Mouse (Mus musculus) CH12.LX (cell line): Measurements from ENCODE around the gene Zic1. TPM values are rescaled to one million over a fixed set of nuclear protein-coding genes. Genes with fewer than 3 reads are reported as not detected.

Experiments used
- DNase-seq: peaks from one replicate; pipeline ENCODE4 v3.0.0-alpha.2; 2013; ENCODE audit errors: extremely low read depth
- H3K27ac ChIP-seq: 2 replicates; pipeline ENCODE4 v1.5.1; 2012; ENCODE audit warnings: low read depth, mild to moderate bottlenecking, control low read depth, moderate library complexity; ENCODE audit not compliant: insufficient read depth
- H3K27me3 ChIP-seq: replicated peaks from 2 replicates; pipeline ENCODE3; 2012; ENCODE audit warnings: inconsistent platforms
- H3K36me3 ChIP-seq, 2 experiments: replicated peaks in 1 of 2; 2 replicates each; pipeline versions ENCODE3 to v1.6.1; 2012; ENCODE audit warnings: inconsistent platforms in 1 of 2, low read length in 1 of 2, mild to moderate bottlenecking in 1 of 2, mixed read lengths in 1 of 2, moderate library complexity in 1 of 2; ENCODE audit not compliant: control insufficient read depth in 1 of 2, insufficient read depth in 1 of 2
- H3K4me1 ChIP-seq, 2 experiments: 2 replicates each; pipeline ENCODE4 v1.6.1; 2012; ENCODE audit warnings: inconsistent platforms in 1 of 2, moderate library complexity in 1 of 2; ENCODE audit not compliant: insufficient read depth in 2 of 2, control insufficient read depth in 1 of 2
- H3K4me2 ChIP-seq: 2 replicates; pipeline ENCODE4 v1.6.1; 2012; ENCODE audit warnings: low read depth, mild to moderate bottlenecking, control low read depth; ENCODE audit not compliant: poor library complexity, insufficient read depth, severe bottlenecking
- H3K4me3 ChIP-seq, 3 experiments: fragments of 150-350 bp in 1 of 3; sonication (generic) in 1 of 3; replicated peaks in 1 of 3; 2 replicates each; pipeline versions ENCODE3 to v1.5.1; 2011 to 2012; ENCODE audit warnings: low read depth in 2 of 3, low read length in 2 of 3, mild to moderate bottlenecking in 2 of 3, moderate library complexity in 2 of 3, control low read depth in 1 of 3, improper control_type of control experiment in 1 of 3, inconsistent platforms in 1 of 3, mixed read lengths in 1 of 3; ENCODE audit not compliant: poor library complexity in 1 of 3
- H3K79me2 ChIP-seq: replicated peaks from 2 replicates; pipeline ENCODE4 v1.6.1; 2012; ENCODE audit warnings: mild to moderate bottlenecking, moderate library complexity; ENCODE audit not compliant: control insufficient read depth, poor library complexity, insufficient read depth, severe bottlenecking; ENCODE audit errors: extremely low read depth
- H3K9ac ChIP-seq: 2 replicates; pipeline ENCODE4 v1.6.1; 2012; ENCODE audit warnings: low read depth, mild to moderate bottlenecking, control low read depth, moderate library complexity; ENCODE audit not compliant: insufficient read depth
- H3K9me3 ChIP-seq: replicated peaks from 2 replicates; pipeline ENCODE3; 2012; ENCODE audit warnings: low read length, inconsistent platforms, mixed read lengths
- BHLHE40 ChIP-seq: IDR thresholded peaks from 2 replicates; pipeline ENCODE4 v1.6.1; 2011; ENCODE audit warnings: mild to moderate bottlenecking, low read depth, low read length, improper control_type of control experiment
- CHD2 ChIP-seq: IDR thresholded peaks from 2 replicates; pipeline ENCODE4 v1.6.1; 2011; ENCODE audit warnings: low read length, improper control_type of control experiment
- E2F4 ChIP-seq: IDR thresholded peaks from 2 replicates; pipeline ENCODE4 v1.6.1; 2011; ENCODE audit warnings: low read depth, low read length, improper control_type of control experiment; ENCODE audit not compliant: insufficient replicate concordance
- HCFC1 ChIP-seq: IDR thresholded peaks from 2 replicates; pipeline ENCODE4 v1.6.1; 2012; ENCODE audit warnings: low read depth, mild to moderate bottlenecking, inconsistent platforms, low read length, improper control_type of control experiment
- KAT2A ChIP-seq: IDR thresholded peaks from 2 replicates; pipeline ENCODE4 v1.6.1; 2012; ENCODE audit warnings: low read length, improper control_type of control experiment, inconsistent platforms; ENCODE audit not compliant: insufficient replicate concordance
- MAFK ChIP-seq: IDR thresholded peaks from 2 replicates; pipeline ENCODE4 v1.6.1; 2011; ENCODE audit warnings: low read length, improper control_type of control experiment; ENCODE audit not compliant: insufficient replicate concordance
- MAZ ChIP-seq: IDR thresholded peaks from 2 replicates; pipeline ENCODE4 v1.6.1; 2012; ENCODE audit warnings: low read depth, mild to moderate bottlenecking, inconsistent platforms, low read length, improper control_type of control experiment, moderate library complexity
- MEF2A ChIP-seq: IDR thresholded peaks from 2 replicates; pipeline ENCODE4 v1.6.1; 2014; ENCODE audit warnings: low read depth, mild to moderate bottlenecking, inconsistent platforms, low read length, improper control_type of control experiment, borderline replicate concordance
- MYC ChIP-seq: IDR thresholded peaks from 2 replicates; pipeline ENCODE4 v1.6.1; 2011; ENCODE audit warnings: low read depth, mild to moderate bottlenecking, improper control_type of control experiment, low read length
- PAX5 ChIP-seq: IDR thresholded peaks from 2 replicates; pipeline ENCODE4 v1.6.1; 2012; ENCODE audit warnings: low read length, inconsistent platforms, mixed read lengths
- POLR2A ChIP-seq: IDR thresholded peaks from 2 replicates; pipeline ENCODE4 v1.6.1; 2011; ENCODE audit warnings: low read depth, mild to moderate bottlenecking, improper control_type of control experiment, low read length
- POLR2AphosphoS2 ChIP-seq: IDR thresholded peaks from 2 replicates; pipeline ENCODE4 v1.6.1; 2011; ENCODE audit warnings: low read depth, low read length, improper control_type of control experiment
- RAD21 ChIP-seq: IDR thresholded peaks from 2 replicates; pipeline ENCODE4 v1.6.1; 2011; ENCODE audit warnings: low read depth, mild to moderate bottlenecking, low read length, improper control_type of control experiment, moderate library complexity
- SIN3A ChIP-seq: IDR thresholded peaks from 2 replicates; pipeline ENCODE4 v1.6.1; 2012; ENCODE audit warnings: low read length, improper control_type of control experiment, inconsistent platforms
- TBP ChIP-seq: conservative IDR thresholded peaks from 2 replicates; pipeline ENCODE4 v1.6.1; 2011; ENCODE audit warnings: low read depth, low read length, improper control_type of control experiment
- UBTF ChIP-seq: IDR thresholded peaks from 2 replicates; pipeline ENCODE4 v1.6.1; 2012; ENCODE audit warnings: low read depth, mild to moderate bottlenecking, inconsistent platforms, low read length, improper control_type of control experiment, moderate library complexity
- USF1 ChIP-seq: IDR thresholded peaks from 2 replicates; pipeline ENCODE4 v1.6.1; 2014; ENCODE audit warnings: low read depth, mild to moderate bottlenecking, inconsistent platforms, low read length, improper control_type of control experiment
- USF2 ChIP-seq: conservative IDR thresholded peaks from 2 replicates; pipeline ENCODE4 v1.6.1; 2011; ENCODE audit warnings: low read depth, low read length, improper control_type of control experiment
- ZNF384 ChIP-seq: IDR thresholded peaks from 2 replicates; pipeline ENCODE4 v1.6.1; 2012; ENCODE audit warnings: low read depth, low read length, improper control_type of control experiment, inconsistent platforms
- dilution Hi-C: fragments of 300-500 bp; cut with MboI; formaldehyde crosslinking; loops from 2 replicates; pipeline ENCODE4 v1.14.3; 2020; ENCODE audit warnings: low sequenced_read_pairs; ENCODE audit not compliant: extremely low pct_unique_long_range_greater_than_20kb, extremely low pct_ligation_motif_present
- in situ Hi-C: fragments of 300-500 bp; cut with MboI; formaldehyde crosslinking; loops from 3 replicates; pipeline ENCODE4 v1.14.3; 2019; ENCODE audit warnings: low sequenced_read_pairs, low pct_ligation_motif_present, low pct_unique_long_range_greater_than_20kb, mixed read lengths
- polyA plus RNA-seq: library from polyadenylated mRNA; unstranded; fragments of >175 nt; gene quantifications from 2 replicates; pipeline ENCODE4 v1.2.1, GENCODE M21; 2012; ENCODE audit warnings: low read depth; ENCODE audit not compliant: insufficient read length
- total RNA-seq, 2 experiments: library from RNA; depleted of rRNA; stranded (reverse); fragments of 300-350 nt in 1 of 2; fragments of >200 nt in 1 of 2; gene quantifications; 2 replicates each; pipeline ENCODE4 v1.2.3; 2012 to 2014

Zic1 gene
- total and polyA plus RNA-seq, 3 experiments = not detected

DNA sequence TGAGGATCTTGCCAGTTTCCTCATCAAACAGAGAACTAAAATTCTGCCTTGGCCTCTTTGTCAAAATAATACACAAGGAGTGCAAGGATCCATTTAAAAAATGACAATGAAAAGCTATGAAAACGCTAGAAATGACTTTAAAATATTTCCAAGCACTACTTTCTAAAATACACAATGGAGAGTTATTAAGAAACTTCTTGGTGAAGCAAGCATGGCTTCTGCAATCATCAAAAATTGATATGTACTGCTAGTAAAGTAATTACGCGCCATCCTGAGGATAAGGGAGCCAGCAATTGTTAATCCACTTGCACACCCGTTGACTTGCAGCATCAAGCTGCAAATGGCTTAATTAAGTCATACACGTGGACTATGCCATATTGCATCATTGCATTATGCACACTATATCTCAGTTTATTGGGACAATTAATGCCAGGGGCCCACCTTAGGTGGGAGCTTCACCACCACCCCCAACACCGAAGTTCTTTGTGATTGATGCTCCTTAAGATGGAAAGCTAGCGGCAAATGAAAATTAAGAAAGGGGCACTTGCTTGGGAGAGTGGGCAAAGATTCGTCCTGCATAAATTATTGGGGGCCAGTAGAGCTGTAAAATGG is 35.0 kb upstream of the Zic1 start:
- peaks cover 39% of the 10 kb centered on the region for H3K9me3 ChIP-seq
- no peak overlapping the region for H3K4me3 ChIP-seq
- H3K79me2 ChIP-seq = no peaks in the 10 kb centered on the region
- no peak overlapping the region for H3K27ac ChIP-seq
- no peaks in the 10 kb centered on the region for H3K36me3 ChIP-seq
- TF ChIP-seq POLR2AphosphoS2 = no peak
- no peak for TF ChIP-seq KAT2A
- no peak for TF ChIP-seq MEF2A
- TF ChIP-seq E2F4 = no peak
- TF ChIP-seq CHD2 = no peak
- TF ChIP-seq SIN3A = no peak
- TF ChIP-seq USF2 = no peak
- no peak for TF ChIP-seq TBP
- no peak for TF ChIP-seq UBTF
- no peak for TF ChIP-seq BHLHE40
- TF ChIP-seq USF1 = no peak
- no peak for TF ChIP-seq POLR2A
- no peak for TF ChIP-seq RAD21
- no peak for TF ChIP-seq MAFK
- no peak for TF ChIP-seq HCFC1
- TF ChIP-seq PAX5 = no peak
- TF ChIP-seq MYC = no peak
- no peak for TF ChIP-seq MAZ
- no peaks in the 10 kb centered on the region for H3K27me3 ChIP-seq
- DNase-seq = no peak
- in situ Hi-C loops (no loop called here), dilution Hi-C loops (no loop called here)
- no peaks in the 10 kb centered on the region for H3K4me1 ChIP-seq
- H3K9ac ChIP-seq = no peak overlapping the region
- no peak overlapping the region for H3K4me2 ChIP-seq

DNA sequence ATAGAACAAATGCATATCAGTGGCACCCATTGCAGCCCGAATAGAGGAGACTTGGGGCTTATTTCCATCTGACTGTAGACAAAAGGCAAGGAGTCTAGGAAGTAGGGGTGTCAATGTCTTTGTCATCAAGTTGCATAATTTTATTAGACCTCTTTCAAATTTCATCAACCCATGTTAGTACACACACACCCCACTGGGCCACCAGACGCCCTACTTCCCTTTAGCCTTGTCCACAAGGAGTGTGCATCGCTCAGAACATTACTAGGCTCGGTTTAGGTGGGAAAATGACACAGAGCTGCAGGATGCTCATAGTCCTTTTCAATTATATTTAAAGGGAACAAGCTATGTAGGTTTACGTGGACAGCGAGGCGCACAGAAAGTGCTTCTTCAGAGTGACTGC is 34.4 kb upstream of the Zic1 start:
- in situ Hi-C loops = no loop called here
- no peak for TF ChIP-seq CHD2
- TF ChIP-seq RAD21 = no peak
- no peak for TF ChIP-seq ZNF384
- no peak for TF ChIP-seq UBTF
- Histone ChIP-seq H3K79me2 (no peaks in the 10 kb centered on the region), H3K27me3 (no peaks in the 10 kb centered on the region), H3K9me3 (peaks cover 38% of the 10 kb centered on the region), H3K4me2 (no peak overlapping the region), H3K27ac (no peak overlapping the region), H3K9ac (no peak overlapping the region), H3K4me1 (no peaks in the 10 kb centered on the region), H3K36me3 (no peaks in the 10 kb centered on the region), H3K4me3 (no peak overlapping the region)
- no peak for DNase-seq
- dilution Hi-C loops = no loop called here
